Mouse (Mus musculus): ENCODE results near the gene Smco4. TPM values are rescaled to one million over a fixed set of nuclear protein-coding genes. Genes with fewer than 3 reads are reported as not detected.

The Smco4 gene
- polyA plus RNA-seq, 1 experiment from 2014 or later, result 3.7 TPM

DNA sequence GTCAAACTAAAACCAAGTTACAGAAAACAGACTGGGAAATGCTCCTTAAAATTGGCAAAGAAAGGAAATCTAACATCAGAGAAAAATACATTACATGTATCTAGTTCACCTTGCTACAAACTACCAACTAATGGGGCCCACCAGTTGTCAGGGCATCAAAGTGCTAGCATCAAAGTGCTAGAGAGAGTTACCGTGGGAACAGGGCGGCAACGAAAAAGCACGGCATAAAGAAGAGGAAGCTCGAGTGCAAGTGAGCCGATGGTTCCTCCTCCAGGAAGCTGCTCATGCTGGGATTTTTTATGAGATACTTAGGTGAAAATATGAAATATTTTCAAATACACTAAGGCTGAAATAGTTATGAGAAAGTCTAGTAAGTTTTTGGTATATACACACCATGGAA is 86.9 kb downstream of the Smco4 start:
- Histone ChIP-seq H3K9ac (ENCODE audit: low read length) (no peak overlapping the region), H3K4me3 (ENCODE audit: low read depth, low read length) (no peak overlapping the region), H3K27me3 (ENCODE audit: control insufficient read depth, insufficient read depth, low read length) (no peaks in the 10 kb centered on the region), H3K27ac (ENCODE audit: low read depth, low read length) (no peak overlapping the region), H3K9me3 (ENCODE audit: control insufficient read depth, low read length) (no peaks in the 10 kb centered on the region), H3K36me3 (ENCODE audit: control insufficient read depth, insufficient read depth, low read length) (no peaks in the 10 kb centered on the region), H3K4me1 (ENCODE audit: control insufficient read depth, insufficient read depth, low read length) (no peaks in the 10 kb centered on the region), H3K4me2 (no peak overlapping the region)
- ATAC-seq (ENCODE audit: low FRiP score) (no peak), DNase-seq (ENCODE audit: low spot score, missing footprints) (peak; percentile 14)
- 55% methylated on average over 6 of the region's 6 CpGs for WGBS

DNA sequence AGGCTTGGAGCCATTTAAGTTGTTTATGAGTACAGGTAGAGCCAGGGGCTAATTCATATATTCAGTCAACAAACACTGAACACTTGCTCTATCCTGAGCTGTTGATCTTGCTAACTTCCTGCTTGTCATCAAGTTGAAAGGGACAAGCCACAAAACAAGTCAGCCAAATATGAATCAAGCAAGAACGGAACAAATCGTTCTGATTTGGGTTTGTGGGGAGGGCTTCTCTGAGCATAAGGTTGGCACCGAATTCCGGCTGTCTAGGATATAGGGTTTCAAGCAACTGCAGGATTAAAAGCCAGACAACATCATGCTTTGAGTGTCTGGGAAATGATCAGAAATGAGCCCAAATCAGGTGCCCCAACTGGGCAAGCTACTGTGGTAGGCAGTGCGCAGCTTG is 88.8 kb downstream of the Smco4 start:
- no peak for ATAC-seq (ENCODE audit: low FRiP score)
- no peaks in the 10 kb centered on the region for H3K9me3 ChIP-seq (ENCODE audit: control insufficient read depth, low read length)
- no peak overlapping the region for H3K9ac ChIP-seq (ENCODE audit: low read length)
- peak; percentile 35 for DNase-seq (ENCODE audit: low spot score, missing footprints)
- H3K27me3 ChIP-seq (ENCODE audit: control insufficient read depth, insufficient read depth, low read length), result no peaks in the 10 kb centered on the region
- WGBS, result 95% methylated on average over 5 of the region's 5 CpGs
- no peak overlapping the region for H3K4me2 ChIP-seq
- no peak overlapping the region for H3K27ac ChIP-seq (ENCODE audit: low read depth, low read length)
- H3K4me1 ChIP-seq (ENCODE audit: control insufficient read depth, insufficient read depth, low read length), result no peaks in the 10 kb centered on the region
- no peaks in the 10 kb centered on the region for H3K36me3 ChIP-seq (ENCODE audit: control insufficient read depth, insufficient read depth, low read length)
- no peak overlapping the region for H3K4me3 ChIP-seq (ENCODE audit: low read depth, low read length)

DNA sequence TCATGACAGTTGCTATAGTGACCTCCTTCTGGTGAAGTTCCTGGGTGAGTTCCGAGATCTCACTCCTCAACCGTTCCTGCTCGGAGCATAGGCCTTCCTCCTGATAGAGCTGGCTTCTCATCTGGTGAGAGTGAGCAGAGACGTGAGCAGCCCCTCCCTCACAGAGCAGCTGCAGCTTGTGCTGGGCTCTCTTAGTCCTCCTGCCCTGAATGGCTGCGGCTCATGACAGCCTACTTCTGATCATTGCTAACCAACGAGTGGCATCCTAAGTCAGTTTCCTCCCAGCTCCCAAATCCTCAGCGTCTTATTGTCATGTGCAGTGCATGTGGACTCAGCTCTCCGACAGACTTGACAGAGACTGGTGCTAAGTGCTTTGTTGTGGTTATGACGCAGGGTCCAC is 91.0 kb downstream of the Smco4 start:
- H3K27ac ChIP-seq (ENCODE audit: low read depth, low read length), result no peak overlapping the region
- H3K9me3 ChIP-seq (ENCODE audit: control insufficient read depth, low read length), result no peaks in the 10 kb centered on the region
- H3K4me3 ChIP-seq (ENCODE audit: low read depth, low read length), result no peak overlapping the region
- H3K36me3 ChIP-seq (ENCODE audit: control insufficient read depth, insufficient read depth, low read length), result no peaks in the 10 kb centered on the region
- no peak overlapping the region for H3K4me2 ChIP-seq
- ATAC-seq (ENCODE audit: low FRiP score), result no peak
- no peaks in the 10 kb centered on the region for H3K4me1 ChIP-seq (ENCODE audit: control insufficient read depth, insufficient read depth, low read length)
- H3K9ac ChIP-seq (ENCODE audit: low read length), result no peak overlapping the region
- peak; percentile 57 for DNase-seq (ENCODE audit: low spot score, missing footprints)
- no peaks in the 10 kb centered on the region for H3K27me3 ChIP-seq (ENCODE audit: control insufficient read depth, insufficient read depth, low read length)
- 84% methylated on average over 9 of the region's 9 CpGs for WGBS

DNA sequence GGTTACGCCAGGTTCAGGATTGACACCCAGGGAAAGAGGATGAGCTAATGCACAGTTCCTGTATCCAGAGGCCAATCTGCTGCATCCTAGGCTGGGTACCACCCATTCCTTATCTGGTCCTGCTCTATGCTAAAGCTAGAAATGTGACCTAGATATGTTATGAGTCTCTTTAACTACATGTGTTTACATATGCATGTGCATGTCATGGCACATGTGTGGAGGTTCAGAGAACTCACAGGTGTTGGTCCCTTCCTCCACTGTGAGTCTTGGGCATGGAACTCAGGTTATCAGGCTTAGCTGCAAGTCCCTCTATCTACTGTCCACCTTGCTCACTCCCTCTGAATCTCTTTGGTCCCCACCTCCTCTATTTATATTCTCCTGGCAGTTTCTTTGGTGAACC is 92.7 kb downstream of the Smco4 start:
- Histone ChIP-seq H3K36me3 (ENCODE audit: control insufficient read depth, insufficient read depth, low read length) (no peaks in the 10 kb centered on the region), H3K9me3 (ENCODE audit: control insufficient read depth, low read length) (no peaks in the 10 kb centered on the region), H3K4me2 (no peak overlapping the region), H3K4me1 (ENCODE audit: control insufficient read depth, insufficient read depth, low read length) (no peaks in the 10 kb centered on the region), H3K27ac (ENCODE audit: low read depth, low read length) (no peak overlapping the region), H3K27me3 (ENCODE audit: control insufficient read depth, insufficient read depth, low read length) (no peaks in the 10 kb centered on the region), H3K4me3 (ENCODE audit: low read depth, low read length) (no peak overlapping the region), H3K9ac (ENCODE audit: low read length) (no peak overlapping the region)
- 96% methylated on average over 1 of the region's 1 CpGs for WGBS
- peak; percentile 53 for DNase-seq (ENCODE audit: low spot score, missing footprints)
- ATAC-seq (ENCODE audit: low FRiP score), result no peak

DNA sequence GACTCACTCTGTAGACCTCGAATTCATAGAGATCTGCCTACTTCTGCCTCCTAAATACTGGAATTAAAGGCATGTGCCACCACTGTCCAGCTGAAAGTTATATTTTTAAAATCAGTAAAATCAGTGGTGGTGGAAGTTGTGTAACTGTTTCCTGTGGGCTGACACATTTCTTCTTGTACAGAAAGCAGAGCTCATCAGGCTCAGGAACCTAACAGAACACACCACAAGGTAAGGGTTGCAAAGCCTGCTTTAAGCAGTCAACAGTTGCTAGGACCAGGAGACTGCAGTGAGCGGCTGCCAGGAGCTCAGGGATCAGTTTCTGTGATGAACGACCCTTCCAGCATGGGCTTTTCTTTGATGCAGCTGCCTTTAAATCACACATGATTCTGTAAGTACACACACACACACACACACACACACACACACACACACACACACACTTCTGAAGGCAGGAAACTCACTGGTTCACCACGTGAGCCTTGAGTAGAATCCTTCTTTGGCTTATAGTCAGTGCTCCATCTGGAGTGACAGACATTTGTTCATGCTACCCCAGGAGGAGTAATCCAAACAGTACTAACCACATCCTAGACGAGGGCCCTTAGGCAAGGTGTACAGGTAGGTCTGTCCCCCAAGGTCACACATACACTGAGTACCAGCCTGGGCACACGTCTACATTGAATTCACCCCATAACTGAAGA is 94.1 kb downstream of the Smco4 start:
- no peaks in the 10 kb centered on the region for H3K4me1 ChIP-seq (ENCODE audit: control insufficient read depth, insufficient read depth, low read length)
- H3K9ac ChIP-seq (ENCODE audit: low read length), result no peak overlapping the region
- H3K27me3 ChIP-seq (ENCODE audit: control insufficient read depth, insufficient read depth, low read length), result no peaks in the 10 kb centered on the region
- H3K27ac ChIP-seq (ENCODE audit: low read depth, low read length), result no peak overlapping the region
- WGBS, result 80% methylated on average over 6 of the region's 6 CpGs
- H3K36me3 ChIP-seq (ENCODE audit: control insufficient read depth, insufficient read depth, low read length), result no peaks in the 10 kb centered on the region
- DNase-seq (ENCODE audit: low spot score, missing footprints) (peak; percentile 68), ATAC-seq (ENCODE audit: low FRiP score) (no peak)
- H3K9me3 ChIP-seq (ENCODE audit: control insufficient read depth, low read length), result no peaks in the 10 kb centered on the region
- no peak overlapping the region for H3K4me2 ChIP-seq
- no peak overlapping the region for H3K4me3 ChIP-seq (ENCODE audit: low read depth, low read length)

DNA sequence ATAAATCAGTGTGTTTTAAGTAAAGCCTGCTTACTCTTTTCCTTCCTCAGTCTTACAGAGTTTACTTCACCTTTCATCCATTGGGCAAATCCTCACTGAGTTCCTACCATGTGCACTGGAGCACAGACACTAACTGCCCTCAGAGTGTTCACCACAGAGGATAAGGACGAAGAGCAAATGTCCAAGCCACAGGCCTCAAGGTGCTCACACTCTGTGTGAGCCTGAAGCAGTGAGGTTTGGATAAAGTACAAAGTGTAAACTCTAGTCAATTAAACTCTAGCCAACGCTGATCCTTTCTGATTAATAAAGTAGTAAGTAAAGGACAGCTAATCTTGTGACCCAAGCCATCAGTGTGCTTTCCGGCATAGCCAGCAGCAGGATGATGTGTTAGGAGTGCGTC is 100.9 kb downstream of the Smco4 start:
- no peaks in the 10 kb centered on the region for H3K27me3 ChIP-seq (ENCODE audit: control insufficient read depth, insufficient read depth, low read length)
- H3K4me3 ChIP-seq (ENCODE audit: low read depth, low read length), result no peak overlapping the region
- no peak overlapping the region for H3K9ac ChIP-seq (ENCODE audit: low read length)
- H3K27ac ChIP-seq (ENCODE audit: low read depth, low read length), result no peak overlapping the region
- no peaks in the 10 kb centered on the region for H3K9me3 ChIP-seq (ENCODE audit: control insufficient read depth, low read length)
- DNase-seq (ENCODE audit: low spot score, missing footprints) (peak; percentile 39), ATAC-seq (ENCODE audit: low FRiP score) (no peak)
- no peaks in the 10 kb centered on the region for H3K36me3 ChIP-seq (ENCODE audit: control insufficient read depth, insufficient read depth, low read length)
- H3K4me2 ChIP-seq, result no peak overlapping the region
- no peaks in the 10 kb centered on the region for H3K4me1 ChIP-seq (ENCODE audit: control insufficient read depth, insufficient read depth, low read length)
- WGBS, result 91% methylated on average over 4 of the region's 4 CpGs

Other genes starting within 250 kb of the Smco4 start
- 47.4 and 48.9 TPM in 2 replicates for gene Med17, start 213.5 kb upstream of the Smco4 start, polyA plus RNA-seq (2014; fragmentation: Nextera tagmentation; extraction: Ambion mirVana)
- 67.9 and 68.3 TPM in 2 replicates for gene Taf1d, start 187.2 kb upstream of the Smco4 start, polyA plus RNA-seq (2014; fragmentation: Nextera tagmentation; extraction: Ambion mirVana)
- gene 4931406C07Rik, start 187.0 kb upstream of the Smco4 start, polyA plus RNA-seq (2014; fragmentation: Nextera tagmentation; extraction: Ambion mirVana), result 5.3 and 5.4 TPM in 2 replicates
- gene Cep295, start 135.6 kb upstream of the Smco4 start, polyA plus RNA-seq (2014; fragmentation: Nextera tagmentation; extraction: Ambion mirVana), result 21.6 and 23.0 TPM in 2 replicates
- gene Deup1, start 134.5 kb downstream of the Smco4 start, polyA plus RNA-seq (2014; fragmentation: Nextera tagmentation; extraction: Ambion mirVana), result 0.32 and 0.52 TPM in 2 replicates
- gene Slc36a4, start 216.3 kb downstream of the Smco4 start, polyA plus RNA-seq (2014; fragmentation: Nextera tagmentation; extraction: Ambion mirVana), result 14.7 and 16.1 TPM in 2 replicates

Data from midbrain, embryonic 11.5 days (tissue).